Mouse (Mus musculus) gastrocnemius, adult 8-10 months (tissue): ENCODE data around the gene Art1. TPM values are rescaled to one million over a fixed set of nuclear protein-coding genes. Genes with fewer than 3 reads are reported as not detected.

Source experiments
- DNase-seq, 2 experiments: peaks; one replicate each; pipeline ENCODE4 v3.0.0; 2022; ENCODE audit warnings: low spot score in 2 of 2
- total RNA-seq, 4 experiments: library from RNA; stranded (reverse); gene quantifications; 2 replicates each; pipeline ENCODE4 v1.2.4; 2022

Gene Art1
- total RNA-seq, 4 experiments from 2014 or later: 502 to 604 (median 539) TPM

- DNase-seq: peak in 1 of 2 experiments; percentile 43
These were observed 6.7 kb downstream of the Art1 start for GRCm38 (mm10) chr7:102108206-102108605.

DNA sequence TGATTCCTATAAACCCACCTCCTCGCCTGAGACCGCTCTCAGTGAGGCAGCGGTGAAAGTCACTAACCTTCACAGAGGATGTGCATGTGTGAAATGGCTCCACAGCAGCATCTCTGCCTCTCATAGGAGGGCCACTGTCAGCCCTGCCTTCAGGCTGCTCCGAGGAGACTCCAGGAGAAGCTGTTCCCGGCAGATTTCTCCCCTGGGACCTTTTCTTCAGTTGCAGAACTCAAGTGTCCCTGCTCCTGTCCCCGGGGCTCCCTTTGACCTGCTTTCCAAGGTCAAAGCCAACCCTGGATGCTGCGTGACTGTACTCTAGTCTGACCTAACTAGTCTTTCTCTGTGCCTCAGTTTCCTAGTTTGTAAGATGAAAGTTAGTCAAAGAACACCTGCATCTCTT, 7.6 kb downstream of the Art1 start, which contains the start of gene Art5:
TSS of gene Art5 (minus strand) at position 319 of the 400 bp plus-strand sequence.
- DNase-seq: no peak

DNA sequence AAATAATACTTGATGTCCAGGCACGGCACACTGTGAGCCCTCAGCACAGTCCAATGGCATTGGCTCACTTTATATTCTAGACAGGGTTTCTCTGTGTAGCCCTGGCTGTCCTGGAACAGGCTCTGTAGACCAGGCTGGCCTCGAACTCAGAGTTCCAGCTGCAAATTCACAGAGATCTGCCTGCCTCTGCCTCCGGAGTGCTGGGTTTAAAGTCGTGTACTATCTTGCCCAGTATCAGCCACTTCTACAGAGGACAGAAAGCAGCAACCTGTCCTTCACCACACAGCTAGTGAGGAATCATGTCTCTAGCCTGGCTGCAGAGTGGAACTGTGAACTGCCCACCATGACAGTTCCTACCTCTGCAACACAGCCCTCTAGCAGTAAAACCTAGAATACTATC, 8.2 kb downstream of the Art1 start:
- DNase-seq: no peak

DNA sequence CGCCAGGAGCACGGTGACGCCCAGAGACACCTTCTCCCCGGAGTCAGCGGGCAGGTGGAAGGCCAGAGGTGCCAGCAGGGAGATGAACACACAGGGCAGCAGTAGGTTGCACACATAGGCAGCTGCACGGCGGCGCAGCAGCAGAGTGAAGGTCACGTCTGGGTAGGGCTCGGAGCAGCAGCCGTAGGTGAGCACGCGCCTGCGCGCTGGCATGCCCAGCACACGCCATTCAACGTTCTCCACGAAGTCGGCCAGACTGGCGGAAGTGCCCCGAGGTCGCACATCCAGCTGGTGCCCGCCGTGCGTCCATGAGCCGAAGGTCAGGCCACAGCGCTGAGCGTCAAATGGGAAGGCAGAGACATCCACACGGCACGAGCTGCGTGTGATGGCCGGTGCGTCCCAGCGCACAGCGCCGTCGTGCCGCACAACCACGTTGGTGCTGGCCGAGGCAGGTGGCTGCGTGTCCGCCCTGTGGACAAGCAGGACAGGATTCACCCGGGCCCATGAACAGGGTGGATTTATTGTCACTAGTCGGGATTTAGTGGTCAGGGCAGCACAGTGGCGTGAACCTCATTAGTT, 11.7 kb downstream of the Art1 start:
- no peak for DNase-seq

DNA sequence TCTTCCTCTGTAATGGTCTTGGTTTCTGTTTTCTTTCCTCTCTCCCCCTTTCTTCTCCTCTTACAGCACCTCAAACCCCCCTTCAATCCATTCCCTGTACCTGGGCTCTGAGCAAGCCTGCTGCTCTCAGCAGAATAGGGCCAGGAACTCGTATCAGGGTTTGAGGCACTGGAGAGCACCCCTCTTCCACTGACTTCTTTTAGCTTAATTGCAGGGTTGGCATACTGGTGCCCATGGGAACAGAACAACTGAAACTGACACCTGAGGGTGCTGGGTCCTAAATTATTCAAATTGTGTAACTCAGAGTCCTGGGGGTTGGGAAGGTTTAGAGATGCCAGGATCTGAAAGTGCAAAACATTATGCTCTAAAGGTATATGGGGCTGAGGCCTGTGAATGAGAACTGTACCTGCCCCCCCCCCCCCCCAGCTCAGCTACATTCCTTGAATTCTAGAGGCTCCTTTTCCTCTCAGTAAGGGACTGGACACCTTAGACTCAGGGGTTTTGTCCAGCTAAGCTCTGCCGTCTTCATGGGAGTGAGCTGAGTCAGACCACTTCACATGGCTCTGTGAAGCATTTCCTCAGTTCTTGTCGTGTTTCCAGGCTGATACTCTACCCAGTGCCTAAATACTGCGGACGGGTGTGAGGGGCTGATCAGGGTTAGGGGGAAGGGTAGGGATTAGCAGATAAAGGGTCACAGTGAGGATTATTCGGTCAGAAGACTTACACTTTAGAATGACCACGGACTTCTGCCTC, 15.2 kb downstream of the Art1 start, which contains the start of gene Chrna10:
TSS of gene Chrna10 (minus strand) at position 250 of the 753 bp plus-strand sequence.
- no peak for DNase-seq

DNA sequence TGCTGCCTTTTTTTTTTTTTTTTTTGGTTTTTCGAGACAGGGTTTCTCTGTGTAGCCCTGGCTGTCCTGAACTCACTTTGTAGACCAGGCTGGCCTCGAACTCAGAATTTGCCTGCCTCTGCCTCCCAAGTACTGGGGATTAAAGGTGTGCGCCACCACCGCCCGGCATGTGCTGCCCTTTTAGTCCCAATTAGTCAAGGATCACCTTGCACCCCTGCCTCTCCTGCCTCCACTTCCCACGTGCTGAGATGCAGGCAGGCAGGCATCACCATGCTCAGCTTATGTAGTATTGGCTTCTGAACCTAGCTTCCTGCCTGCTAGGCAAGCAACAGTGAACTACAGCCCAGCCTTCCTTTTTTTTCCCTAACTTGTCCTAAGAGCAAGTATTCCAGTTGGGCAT, 15.8 kb downstream of the Art1 start:
- DNase-seq: no peak

DNA sequence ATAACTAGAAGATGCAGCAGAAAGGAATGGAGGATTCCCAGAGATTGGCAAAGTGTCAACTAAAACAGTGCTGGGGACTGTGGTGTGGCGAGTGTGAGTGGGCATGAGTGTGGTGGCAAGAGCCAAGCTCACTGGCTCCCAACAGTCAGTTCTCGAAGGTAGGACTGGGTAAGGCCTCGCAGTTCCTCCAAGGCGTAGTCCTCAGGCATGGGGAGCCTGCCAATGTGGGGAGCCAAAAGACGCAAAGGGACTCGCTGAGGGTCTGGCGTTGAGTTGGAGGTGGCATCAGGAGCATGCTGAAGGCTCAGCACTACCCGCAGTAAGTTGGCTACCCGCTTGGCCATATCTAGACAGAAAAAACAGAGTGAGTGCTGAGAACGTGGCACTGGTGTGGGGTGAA, 18.8 kb downstream of the Art1 start:
- DNase-seq: no peak

DNA sequence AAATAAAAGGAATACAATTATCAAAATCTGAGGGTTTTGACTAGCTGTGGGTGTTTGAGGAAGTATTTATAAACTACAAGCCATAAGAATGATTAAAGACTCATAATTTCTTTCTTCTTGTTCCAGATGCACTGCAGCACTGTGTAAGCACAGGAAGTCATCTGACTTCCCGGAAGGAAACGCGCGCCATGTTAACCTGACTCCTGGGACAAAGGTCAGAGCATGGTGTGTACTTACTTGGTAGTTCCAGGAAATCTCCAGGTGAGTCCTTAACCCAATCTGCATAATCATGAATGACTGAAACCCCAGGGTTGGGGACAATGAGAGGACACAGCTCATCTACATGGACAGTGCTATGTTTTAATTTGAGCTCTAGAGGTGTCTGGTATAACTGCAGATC, 30.9 kb downstream of the Art1 start:
- no peak for DNase-seq

DNA sequence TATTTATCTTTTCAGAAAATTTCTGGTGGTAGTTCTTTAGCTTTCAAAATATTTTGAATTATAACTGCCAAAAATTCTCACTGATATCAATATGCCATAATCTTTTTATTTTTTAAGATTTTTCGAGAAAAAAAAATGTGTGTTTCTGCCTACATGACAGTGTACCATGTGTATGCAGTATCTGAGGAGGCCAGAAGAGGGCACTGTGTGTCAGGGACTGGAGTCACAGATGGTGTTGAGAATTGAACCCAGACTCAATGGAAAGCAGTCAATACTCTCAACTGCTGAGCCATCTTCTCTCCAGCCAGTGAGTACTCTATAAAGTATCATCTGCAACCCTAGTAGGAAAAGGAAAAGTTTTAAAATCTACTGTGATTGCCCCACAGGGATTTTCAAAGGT, 35.9 kb downstream of the Art1 start:
- no peak for DNase-seq

DNA sequence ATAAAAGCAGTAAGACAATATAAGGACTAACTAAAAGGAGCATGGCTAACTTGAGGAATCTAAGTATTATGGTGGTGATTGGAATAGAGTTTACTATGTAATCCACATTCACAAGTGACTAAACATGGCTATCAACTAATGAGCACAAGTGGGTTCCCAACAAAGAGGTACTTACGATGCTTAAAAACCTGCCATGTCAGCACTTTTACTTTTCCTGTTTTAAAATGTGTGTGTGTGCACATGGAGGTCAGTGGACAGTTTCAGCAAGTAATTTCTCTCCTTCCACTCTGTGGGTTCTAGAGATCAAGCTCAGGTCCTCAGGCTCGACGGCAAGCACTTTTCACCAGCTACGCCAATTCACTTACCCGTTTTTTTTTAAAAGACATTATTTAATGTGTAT, 36.4 kb downstream of the Art1 start:
- no peak for DNase-seq

GRCm38 (mm10) chr7:102153691-102154090, 52.1 kb downstream of the Art1 start:
- DNase-seq: no peak

Other genes starting within 250 kb of the Art1 start
- gene Folr2, start 244.5 kb upstream of the Art1 start, total RNA-seq: 1 to 10 TPM in 2 of 4 experiments, under 1 TPM in 2; 0.53 to 2.6 (median 1.2) TPM
- gene Anapc15, start 238.0 kb upstream of the Art1 start, total RNA-seq: 10 to 100 TPM; 17.8 to 28.6 (median 26.0) TPM
- gene Folr1, start 231.0 kb upstream of the Art1 start, total RNA-seq: 1 to 10 TPM; 1.1 to 1.6 (median 1.3) TPM
- 100 to 1,000 TPM in 1 of 4 experiments, 10 to 100 TPM in 3; 92.8 to 102 (median 96.2) TPM for gene Lamtor1, start 195.8 kb upstream of the Art1 start, total RNA-seq
- not detected for gene Tomt, start 195.4 kb upstream of the Art1 start, total RNA-seq
- 1 to 10 TPM; 3.0 to 4.3 (median 3.8) TPM for gene Lrrc51, start 167.8 kb upstream of the Art1 start, total RNA-seq
- gene Numa1, start 167.6 kb upstream of the Art1 start, total RNA-seq: 10 to 100 TPM; 46.9 to 56.4 (median 51.8) TPM
- gene Il18bp, start 83.1 kb upstream of the Art1 start, total RNA-seq: 1 to 10 TPM in 3 of 4 experiments, under 1 TPM in 1; 0.82 to 2.7 (median 1.7) TPM
- 10 to 100 TPM; 25.1 to 29.6 (median 27.5) TPM for gene Rnf121, start 36.3 kb upstream of the Art1 start, total RNA-seq
- 1 to 10 TPM; 2.9 to 6.4 (median 3.2) TPM for gene Xndc1, start 36.2 kb upstream of the Art1 start, total RNA-seq
- gene Xntrpc, start 36.0 kb upstream of the Art1 start, total RNA-seq: 1 to 10 TPM in 1 of 4 experiments, under 1 TPM in 3; 0.22 to 1.1 (median 0.76) TPM
- gene Trpc2, start 18.6 kb upstream of the Art1 start, total RNA-seq: under 1 TPM in 2 of 4 experiments, not detected in 2; 0.21 to 0.56 TPM
- gene Art5, start 7.7 kb downstream of the Art1 start, total RNA-seq: 10 to 100 TPM; 20.6 to 32.3 (median 29.4) TPM
- not detected for gene Chrna10, start 15.1 kb downstream of the Art1 start, total RNA-seq
- 10 to 100 TPM; 22.1 to 29.8 (median 24.3) TPM for gene Nup98, start 108.4 kb downstream of the Art1 start, total RNA-seq
- gene Pgap2, start 108.5 kb downstream of the Art1 start, total RNA-seq: 10 to 100 TPM; 22.9 to 25.7 (median 25.0) TPM
- gene Rhog, start 154.3 kb downstream of the Art1 start, total RNA-seq: 10 to 100 TPM in 3 of 4 experiments, 1 to 10 TPM in 1; 8.9 to 14.8 (median 11.5) TPM
- 100 to 1,000 TPM; 159 to 172 (median 166) TPM for gene Stim1, start 166.1 kb downstream of the Art1 start, total RNA-seq